Mouse (Mus musculus) neural tube, embryonic 13.5 days (tissue): ENCODE results near the gene Hbb-bs. TPM values are rescaled to one million over a fixed set of nuclear protein-coding genes. Genes with fewer than 3 reads are reported as not detected.
"Not testable (repeated sequence)": the region's sequence is repeated elsewhere in the genome, so short reads cannot be mapped to it uniquely, and the experiment has no call there.

Experiments
- ATAC-seq: fragments of 200-750 bp; cut with Nextera tagmentation; 2 replicates; pipeline ENCODE4 v1.8.0; 2017; ENCODE audit warnings: low read depth, mild to moderate bottlenecking, moderate TSS enrichment, moderate library complexity
- H3K27ac ChIP-seq: fragments of 300-500 bp; sonication (generic); replicated peaks from 2 replicates; pipeline ENCODE4 v1.5.1; 2015; ENCODE audit warnings: moderate library complexity, mild to moderate bottlenecking, inconsistent platforms
- H3K27me3 ChIP-seq: fragments of 300-500 bp; sonication (generic); 2 replicates; pipeline ENCODE4 v1.6.1; 2015; ENCODE audit warnings: mild to moderate bottlenecking, inconsistent platforms
- H3K36me3 ChIP-seq: fragments of 300-500 bp; sonication (generic); 2 replicates; pipeline ENCODE4 v1.6.1; 2015; ENCODE audit warnings: mild to moderate bottlenecking, inconsistent platforms
- H3K4me1 ChIP-seq: fragments of 300-500 bp; sonication (generic); replicated peaks from 2 replicates; pipeline ENCODE4 v1.6.1; 2015; ENCODE audit warnings: inconsistent platforms
- H3K4me2 ChIP-seq: fragments of 300-500 bp; sonication (generic); 2 replicates; pipeline ENCODE4 v1.6.1; 2015; ENCODE audit warnings: inconsistent platforms, mild to moderate bottlenecking, moderate library complexity
- H3K4me3 ChIP-seq: fragments of 300-500 bp; sonication (generic); 2 replicates; pipeline ENCODE4 v1.5.1; 2015; ENCODE audit warnings: mild to moderate bottlenecking, inconsistent platforms
- H3K9ac ChIP-seq: fragments of 300-500 bp; sonication (generic); 2 replicates; pipeline ENCODE4 v1.6.1; 2015; ENCODE audit warnings: moderate library complexity, mild to moderate bottlenecking, inconsistent platforms
- H3K9me3 ChIP-seq: fragments of 300-500 bp; sonication (generic); 2 replicates; pipeline ENCODE4 v1.6.1; 2016; ENCODE audit warnings: inconsistent platforms
- WGBS: fragments of 180-500 bp; shearing (Covaris S2); methylation state at CpG from one replicate; pipeline ENCODE4 v1.1.7; 2015; 5-methylcytosine and 5-hydroxymethylcytosine counted together
- polyA plus RNA-seq: library from polyadenylated mRNA; unstranded; fragments of >200 nt; fragmentation: Nextera tagmentation; extraction: Ambion mirVana; gene quantifications from 2 replicates; pipeline ENCODE4 v1.2.1, GENCODE M21; 2015

Gene Hbb-bs
- polyA plus RNA-seq, 1 experiment from 2014 or later = 2,140 TPM

DNA sequence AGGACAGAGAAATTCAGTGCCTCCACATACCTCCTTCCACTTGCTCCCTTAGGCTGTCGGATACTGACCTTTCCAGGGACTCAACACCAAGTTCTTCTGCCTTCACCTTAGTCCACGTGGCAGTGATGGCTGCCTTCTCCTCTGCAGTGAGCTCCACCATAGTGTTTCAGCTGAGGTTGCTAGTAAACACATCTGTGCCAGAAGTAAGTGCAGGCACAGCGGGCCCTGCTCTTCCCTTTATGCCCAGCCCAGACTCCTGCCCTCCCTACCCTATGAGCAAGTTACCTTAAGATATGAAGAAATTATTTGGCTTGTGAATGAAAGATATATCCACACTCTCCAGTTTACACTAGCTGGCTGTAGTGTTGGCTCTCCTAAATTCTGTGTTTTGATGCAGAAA is 12.4 kb upstream of the Hbb-bs start, which contains the start of gene Hbb-bh2:
Hbb-bh2 (minus strand) TSS at position 253 of the 400 bp plus-strand sequence.
- H3K9me3 ChIP-seq = no peaks in the 10 kb centered on the region
- WGBS = 65% methylated on average over 3 of the region's 3 CpGs
- H3K9ac ChIP-seq = no peak within 1 kb of the TSS
- H3K27ac ChIP-seq = no peak within 1 kb of the TSS
- no peaks in the 10 kb centered on the region for H3K27me3 ChIP-seq
- no peak for ATAC-seq
- H3K36me3 ChIP-seq = no peaks in the 10 kb centered on the region
- H3K4me1 ChIP-seq = no peaks in the 10 kb centered on the region
- no peak within 1 kb of the TSS for H3K4me2 ChIP-seq
- H3K4me3 ChIP-seq = no peak within 1 kb of the TSS

DNA sequence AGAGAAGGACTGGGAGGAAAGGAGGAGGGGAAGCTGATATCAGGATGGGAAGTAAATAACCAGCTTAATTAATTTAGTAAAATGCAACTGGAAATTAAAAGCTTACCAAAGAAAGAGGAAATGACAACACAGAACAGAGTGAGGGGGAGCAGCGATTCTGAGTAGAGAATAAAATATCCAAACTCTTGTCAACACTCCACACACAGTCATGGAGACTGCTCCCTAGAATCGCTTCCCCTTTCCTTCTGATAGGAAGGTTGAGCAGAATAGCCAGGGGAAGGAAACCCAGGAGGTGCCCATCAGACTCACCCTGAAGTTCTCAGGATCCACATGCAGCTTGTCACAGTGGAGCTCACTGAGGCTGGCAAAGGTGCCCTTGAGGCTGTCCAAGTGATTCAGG is 757 bp downstream of the Hbb-bs start:
- not testable (repeated sequence) for H3K9me3 ChIP-seq, ATAC-seq, H3K4me2 ChIP-seq, H3K27me3 ChIP-seq, H3K36me3 ChIP-seq, H3K4me1 ChIP-seq, H3K4me3 ChIP-seq, H3K27ac ChIP-seq, H3K9ac ChIP-seq
- no CpG with 5 or more reads among the region's 2 CpGs for WGBS

DNA sequence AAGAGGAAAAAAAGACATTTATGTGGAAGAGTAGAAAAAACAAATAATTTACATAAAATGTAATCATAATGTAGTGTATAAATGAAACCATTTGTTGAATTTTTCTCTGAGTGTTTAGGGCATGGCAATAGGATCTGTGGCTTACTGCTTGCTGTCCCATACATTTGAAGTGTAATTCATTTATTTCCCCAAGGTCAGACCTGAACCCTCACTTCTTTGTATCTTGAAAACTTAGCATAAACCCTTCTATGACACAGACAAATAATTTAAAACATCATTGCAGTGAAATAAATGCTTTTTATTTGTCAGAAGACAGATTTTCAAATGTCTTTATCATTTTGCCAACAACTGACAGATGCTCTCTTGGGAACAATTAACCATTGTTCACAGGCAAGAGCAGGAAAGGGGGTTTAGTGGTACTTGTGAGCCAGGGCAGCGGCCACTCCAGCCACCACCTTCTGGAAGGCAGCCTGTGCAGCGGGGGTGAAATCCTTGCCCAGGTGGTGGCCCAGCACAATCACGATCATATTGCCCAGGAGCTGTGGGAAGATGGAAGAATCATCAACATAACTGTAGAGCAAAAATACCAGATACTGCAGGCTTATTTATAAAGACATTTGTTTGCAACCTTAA is 1.5 kb downstream of the Hbb-bs start:
- Histone ChIP-seq H3K4me1 (no peaks in the 10 kb centered on the region), H3K4me3 (no peak overlapping the region), H3K36me3 (no peaks in the 10 kb centered on the region), H3K9ac (no peak overlapping the region), H3K27me3 (no peaks in the 10 kb centered on the region), H3K27ac (no peak overlapping the region), H3K4me2 (no peak overlapping the region), H3K9me3 (no peaks in the 10 kb centered on the region)
- WGBS = 48% methylated on average over 3 of the region's 3 CpGs
- no peak for ATAC-seq

DNA sequence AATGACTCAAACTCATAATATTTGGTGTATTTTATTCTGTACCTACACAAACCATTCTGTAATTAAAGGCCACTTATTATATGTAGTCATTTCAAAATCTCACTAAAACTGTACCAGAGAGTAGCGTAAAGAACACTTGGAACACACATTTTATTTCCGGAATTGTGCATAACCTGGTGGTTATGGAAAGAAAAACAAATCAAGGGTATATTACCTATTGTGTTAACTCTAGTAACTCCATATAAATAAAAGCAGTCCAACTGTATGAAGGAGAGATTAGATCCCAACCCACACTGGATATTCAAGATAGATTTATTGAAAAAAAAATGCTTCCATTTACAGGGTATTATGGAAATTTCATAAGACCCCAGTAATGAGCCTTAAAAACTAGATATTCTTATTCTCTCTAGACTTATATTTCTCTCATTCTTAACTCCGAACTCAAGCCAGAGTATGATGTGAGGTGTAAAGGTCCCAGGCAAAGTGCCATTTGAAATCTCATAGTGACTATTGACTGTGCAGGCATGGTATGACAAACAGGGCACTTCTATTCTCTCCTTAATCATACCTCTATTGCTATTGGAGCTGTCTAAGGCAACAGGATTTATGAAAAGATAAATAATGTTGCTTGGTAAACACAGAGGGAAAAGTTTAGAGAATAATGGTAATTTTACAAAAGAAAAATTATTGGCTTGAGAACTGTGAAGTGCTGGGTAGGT is 2.2 kb downstream of the Hbb-bs start:
- H3K36me3 ChIP-seq = no peaks in the 10 kb centered on the region
- no peak overlapping the region for H3K27ac ChIP-seq
- H3K9ac ChIP-seq = no peak overlapping the region
- H3K27me3 ChIP-seq = no peaks in the 10 kb centered on the region
- no peaks in the 10 kb centered on the region for H3K4me1 ChIP-seq
- no peaks in the 10 kb centered on the region for H3K9me3 ChIP-seq
- ATAC-seq = no peak
- 94% methylated on average over 3 of the region's 3 CpGs for WGBS
- H3K4me3 ChIP-seq = no peak overlapping the region
- no peak overlapping the region for H3K4me2 ChIP-seq

DNA sequence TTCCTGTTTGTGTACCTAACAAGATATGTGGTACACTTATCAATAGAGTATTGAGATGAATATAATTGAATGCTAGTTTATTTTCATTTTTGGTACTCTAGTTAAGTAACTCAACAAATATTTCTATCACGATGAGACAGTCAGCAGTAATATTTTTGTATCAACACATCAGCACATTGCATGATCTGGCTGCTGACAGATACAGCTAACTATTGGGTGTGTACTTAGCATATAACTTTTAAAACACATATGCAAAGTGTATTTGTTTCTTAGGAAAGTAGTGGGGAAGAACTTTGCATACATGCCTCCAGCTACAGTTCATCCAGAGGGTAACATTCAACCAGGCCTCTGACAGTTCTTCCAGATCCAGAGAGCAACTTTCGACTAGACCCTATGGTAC is 3.3 kb downstream of the Hbb-bs start:
- Histone ChIP-seq H3K4me3 (no peak overlapping the region), H3K36me3 (no peaks in the 10 kb centered on the region), H3K9me3 (no peaks in the 10 kb centered on the region), H3K27ac (no peak overlapping the region), H3K4me2 (no peak overlapping the region), H3K9ac (no peak overlapping the region), H3K4me1 (no peaks in the 10 kb centered on the region), H3K27me3 (no peaks in the 10 kb centered on the region)
- 94% methylated on average over 2 of the region's 2 CpGs for WGBS
- ATAC-seq = no peak

DNA sequence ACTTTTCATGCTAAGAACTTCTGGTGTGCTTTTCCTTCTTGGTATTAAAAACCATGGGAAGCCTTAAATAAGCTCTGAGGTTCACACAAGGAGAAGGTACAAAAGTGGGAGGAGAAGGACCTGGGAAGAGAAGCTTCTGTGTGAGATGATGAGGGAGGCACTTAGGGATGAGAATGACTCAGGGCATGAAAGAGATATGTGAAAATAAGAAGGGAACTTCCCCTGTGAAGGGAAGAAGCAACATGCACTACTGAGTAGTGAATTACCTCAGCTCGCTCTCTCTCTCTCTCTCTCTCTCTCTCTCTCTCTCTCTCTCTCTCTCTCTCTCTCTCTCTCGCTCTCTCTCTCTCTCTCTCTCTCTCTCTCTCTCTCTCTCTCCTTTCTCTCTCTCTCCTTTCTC is 12.8 kb downstream of the Hbb-bs start:
- not testable (repeated sequence) for H3K4me3 ChIP-seq, H3K4me1 ChIP-seq, H3K27me3 ChIP-seq, H3K9me3 ChIP-seq, ATAC-seq, H3K9ac ChIP-seq, H3K36me3 ChIP-seq, H3K27ac ChIP-seq, H3K4me2 ChIP-seq
- 50% methylated on average over 1 of the region's 2 CpGs for WGBS

DNA sequence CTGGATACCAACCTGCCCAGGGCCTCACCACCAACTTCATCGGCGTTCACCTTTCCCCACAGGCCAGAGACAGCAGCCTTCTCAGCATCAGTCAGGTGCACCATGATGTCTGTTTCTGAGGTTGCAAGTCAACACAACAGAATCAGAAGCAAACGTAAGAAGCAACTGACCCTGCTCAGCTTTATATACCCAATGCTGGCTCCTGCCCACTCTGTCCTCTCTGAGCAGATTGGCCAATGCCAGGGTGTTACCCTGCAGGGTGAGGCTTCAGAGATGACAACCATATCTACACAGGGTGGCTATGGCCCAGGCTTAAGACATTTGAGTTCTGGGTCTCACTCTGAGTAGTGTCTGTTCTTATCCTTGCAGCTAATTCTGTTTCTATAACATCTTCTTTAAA is 14.1 kb downstream of the Hbb-bs start, which contains the start of gene Hbb-bt:
Hbb-bt (minus strand) TSS at position 231 of the 400 bp plus-strand sequence.
- ATAC-seq = no peak
- no peak within 1 kb of the TSS for H3K9ac ChIP-seq
- H3K36me3 ChIP-seq = no peaks in the 10 kb centered on the region
- no peaks in the 10 kb centered on the region for H3K4me1 ChIP-seq
- no peak within 1 kb of the TSS for H3K4me2 ChIP-seq
- no peaks in the 10 kb centered on the region for H3K27me3 ChIP-seq
- no peaks in the 10 kb centered on the region for H3K9me3 ChIP-seq
- no peak within 1 kb of the TSS for H3K27ac ChIP-seq
- WGBS = 92% methylated on average over 3 of the region's 3 CpGs
- H3K4me3 ChIP-seq = no peak within 1 kb of the TSS

DNA sequence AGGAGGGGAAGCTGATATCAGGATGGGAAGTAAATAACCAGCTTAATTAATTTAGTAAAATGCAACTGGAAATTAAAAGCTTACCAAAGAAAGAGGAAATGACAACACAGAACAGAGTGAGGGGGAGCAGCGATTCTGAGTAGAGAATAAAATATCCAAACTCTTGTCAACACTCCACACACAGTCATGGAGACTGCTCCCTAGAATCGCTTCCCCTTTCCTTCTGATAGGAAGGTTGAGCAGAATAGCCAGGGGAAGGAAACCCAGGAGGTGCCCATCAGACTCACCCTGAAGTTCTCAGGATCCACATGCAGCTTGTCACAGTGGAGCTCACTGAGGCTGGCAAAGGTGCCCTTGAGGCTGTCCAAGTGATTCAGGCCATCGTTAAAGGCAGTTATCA is 14.7 kb downstream of the Hbb-bs start:
- H3K9ac ChIP-seq, H3K27ac ChIP-seq, H3K27me3 ChIP-seq, H3K36me3 ChIP-seq, H3K4me1 ChIP-seq, H3K9me3 ChIP-seq, H3K4me3 ChIP-seq, H3K4me2 ChIP-seq, ATAC-seq: not testable (repeated sequence)
- WGBS = no CpG with 5 or more reads among the region's 3 CpGs

DNA sequence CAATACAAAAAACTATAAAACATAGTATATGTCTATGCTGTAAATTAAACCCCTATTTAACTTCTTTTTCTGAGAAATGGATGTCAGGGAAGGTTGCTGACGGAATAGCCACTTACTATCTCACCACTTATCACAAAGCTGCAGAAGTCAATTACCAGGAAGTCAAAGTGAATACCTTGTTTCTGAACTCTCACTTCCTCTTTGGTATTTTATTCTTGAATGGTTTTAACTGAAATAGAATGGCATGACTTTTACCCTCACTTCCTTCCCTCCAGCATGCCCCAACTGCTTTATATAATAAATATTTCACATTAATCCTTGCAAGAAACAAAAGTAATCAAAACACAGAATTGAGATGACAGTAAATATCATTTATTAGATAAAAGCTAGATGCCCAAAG is 15.7 kb downstream of the Hbb-bs start:
- Histone ChIP-seq H3K9me3 (no peaks in the 10 kb centered on the region), H3K27ac (no peak overlapping the region), H3K4me1 (no peaks in the 10 kb centered on the region), H3K4me2 (no peak overlapping the region), H3K27me3 (no peaks in the 10 kb centered on the region), H3K4me3 (no peak overlapping the region), H3K9ac (no peak overlapping the region), H3K36me3 (no peaks in the 10 kb centered on the region)
- WGBS = 74% methylated on average over 1 of the region's 1 CpGs
- no peak for ATAC-seq

DNA sequence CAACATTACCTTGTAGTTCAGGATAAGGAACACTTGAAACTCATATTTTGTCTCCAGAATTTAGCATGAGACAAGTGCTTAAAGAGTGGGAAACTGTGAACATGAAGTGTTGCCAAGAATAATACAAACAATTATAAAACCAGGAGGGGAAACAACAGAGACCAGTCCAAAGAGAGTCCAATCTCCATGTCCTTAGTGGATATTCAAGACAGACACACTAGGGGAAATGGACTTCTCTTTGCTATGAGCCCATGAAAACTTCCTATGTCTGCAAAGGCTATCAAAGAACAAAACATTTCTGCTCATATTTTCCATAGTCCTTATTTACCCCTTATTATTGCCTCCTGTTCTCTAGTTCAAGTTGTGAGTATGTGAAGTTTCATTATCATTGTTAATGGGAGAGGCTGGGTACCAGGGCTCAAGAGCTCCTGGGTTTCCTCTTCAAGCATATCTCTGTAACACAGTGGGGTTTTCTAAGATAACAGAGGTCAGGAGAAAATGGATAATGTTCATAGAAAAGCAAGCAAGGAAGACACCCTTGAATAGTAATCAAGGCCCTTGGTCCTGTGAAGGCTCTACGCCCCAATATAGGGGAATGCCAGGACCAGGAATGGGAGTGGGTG is 16.6 kb downstream of the Hbb-bs start:
- WGBS = 93% methylated on average over 1 of the region's 1 CpGs
- Histone ChIP-seq H3K4me2 (no peak overlapping the region), H3K9me3 (no peaks in the 10 kb centered on the region), H3K27me3 (no peaks in the 10 kb centered on the region), H3K4me3 (no peak overlapping the region), H3K36me3 (no peaks in the 10 kb centered on the region), H3K9ac (no peak overlapping the region), H3K27ac (no peak overlapping the region), H3K4me1 (no peaks in the 10 kb centered on the region)
- no peak for ATAC-seq

DNA sequence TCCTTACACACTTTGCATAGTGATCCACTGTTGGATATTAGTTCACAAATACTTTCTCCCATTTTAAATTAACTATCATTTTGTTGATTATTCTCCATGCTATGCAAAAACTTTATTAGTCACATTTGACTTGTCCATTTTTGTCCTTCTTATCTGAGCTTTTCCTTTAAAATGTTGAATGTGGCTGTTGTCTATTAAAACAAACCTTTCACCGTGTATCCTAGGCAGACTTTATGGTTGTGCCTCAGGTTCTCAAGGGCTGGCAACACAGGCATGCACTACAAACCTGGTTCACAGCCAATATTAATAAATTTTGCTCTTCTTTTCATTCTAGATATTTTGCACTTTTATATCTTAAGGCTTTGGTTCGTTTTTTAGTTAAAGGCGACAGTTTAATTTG is 17.1 kb downstream of the Hbb-bs start:
- WGBS = 85% methylated on average over 3 of the region's 3 CpGs
- no peak overlapping the region for H3K4me3 ChIP-seq
- H3K4me1 ChIP-seq = no peaks in the 10 kb centered on the region
- H3K9ac ChIP-seq = no peak overlapping the region
- no peaks in the 10 kb centered on the region for H3K27me3 ChIP-seq
- H3K4me2 ChIP-seq = no peak overlapping the region
- H3K27ac ChIP-seq = no peak overlapping the region
- H3K36me3 ChIP-seq = no peaks in the 10 kb centered on the region
- ATAC-seq = no peak
- no peaks in the 10 kb centered on the region for H3K9me3 ChIP-seq

DNA sequence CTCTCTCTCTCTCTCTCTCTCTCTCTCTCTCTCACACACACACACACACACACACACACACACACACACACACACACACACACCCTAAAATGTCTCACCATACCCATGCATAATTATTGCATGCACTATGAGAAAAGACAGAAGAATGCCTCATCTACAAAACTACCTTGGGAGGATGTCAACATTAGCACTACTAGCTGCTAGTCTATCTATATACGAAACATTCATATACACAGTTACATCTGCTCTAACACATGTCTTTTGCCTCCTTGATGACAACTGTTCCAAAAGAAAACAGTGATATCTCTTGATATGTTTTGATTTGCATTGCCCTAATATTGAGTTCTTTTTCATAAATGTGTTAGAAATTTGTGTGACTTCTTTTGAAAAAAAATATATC is 17.6 kb downstream of the Hbb-bs start:
- no peak overlapping the region for H3K27ac ChIP-seq
- H3K9me3 ChIP-seq = no peaks in the 10 kb centered on the region
- H3K4me2 ChIP-seq = no peak overlapping the region
- H3K4me1 ChIP-seq = no peaks in the 10 kb centered on the region
- H3K9ac ChIP-seq = no peak overlapping the region
- ATAC-seq = no peak
- WGBS = 91% methylated on average over 1 of the region's 1 CpGs
- no peaks in the 10 kb centered on the region for H3K36me3 ChIP-seq
- H3K27me3 ChIP-seq = no peaks in the 10 kb centered on the region
- H3K4me3 ChIP-seq = no peak overlapping the region
